Mouse (Mus musculus) intestine, embryonic 16.5 days (tissue): ENCODE measurements around the gene Rcl1. TPM values are rescaled to one million over a fixed set of nuclear protein-coding genes. Genes with fewer than 3 reads are reported as not detected.
A peak's percentile ranks its signal among the peaks of the same experiment; 100 is the strongest.

Source experiments
- ATAC-seq: fragments of 200-750 bp; cut with Nextera tagmentation; 2 replicates; pipeline ENCODE4 v1.8.0; 2017; ENCODE audit warnings: moderate TSS enrichment, moderate library complexity
- H3K27ac ChIP-seq: fragments of 300-500 bp; sonication (generic); 2 replicates; pipeline ENCODE4 v1.5.1; 2014; ENCODE audit warnings: mild to moderate bottlenecking, low read length
- H3K27me3 ChIP-seq: fragments of 300-500 bp; sonication (generic); replicated peaks from 2 replicates; pipeline ENCODE4 v1.6.1; 2014; ENCODE audit warnings: low read length, control low read depth, mixed read lengths; ENCODE audit not compliant: control insufficient read depth, insufficient read depth
- H3K36me3 ChIP-seq: fragments of 300-500 bp; sonication (generic); 2 replicates; pipeline ENCODE4 v1.6.1; 2014; ENCODE audit warnings: low read length, control low read depth; ENCODE audit not compliant: control insufficient read depth, insufficient read depth
- H3K4me1 ChIP-seq: fragments of 300-500 bp; sonication (generic); 2 replicates; pipeline ENCODE4 v1.6.1; 2014; ENCODE audit warnings: low read length, control low read depth, mixed read lengths; ENCODE audit not compliant: control insufficient read depth, insufficient read depth
- H3K4me2 ChIP-seq: fragments of 300-500 bp; sonication (generic); 2 replicates; pipeline ENCODE4 v1.6.1; 2014; ENCODE audit warnings: low read depth, low read length, control low read depth
- H3K4me3 ChIP-seq: fragments of 300-500 bp; sonication (generic); 2 replicates; pipeline ENCODE4 v1.5.1; 2014; ENCODE audit warnings: mild to moderate bottlenecking, low read length
- H3K9ac ChIP-seq: fragments of 300-500 bp; sonication (generic); 2 replicates; pipeline ENCODE4 v1.6.1; 2014; ENCODE audit warnings: low read depth, low read length
- H3K9me3 ChIP-seq: fragments of 300-500 bp; sonication (generic); 2 replicates; pipeline ENCODE4 v1.6.1; 2016; ENCODE audit warnings: low read length, control low read depth; ENCODE audit not compliant: control insufficient read depth
- WGBS: fragments of 180-500 bp; shearing (Covaris S2); extraction: QIAGEN DNeasy Blood & Tissue Kit; methylation state at CpG from one replicate; pipeline ENCODE4 v1.1.7; 2014; 5-methylcytosine and 5-hydroxymethylcytosine counted together
- polyA plus RNA-seq: library from polyadenylated mRNA; unstranded; fragments of >200 nt; fragmentation: Nextera tagmentation; extraction: Ambion mirVana; gene quantifications from 2 replicates; pipeline ENCODE4 v1.2.1, GENCODE M21; 2015

The Rcl1 gene
- 49.8 and 62.0 TPM in 2 replicates for polyA plus RNA-seq

DNA sequence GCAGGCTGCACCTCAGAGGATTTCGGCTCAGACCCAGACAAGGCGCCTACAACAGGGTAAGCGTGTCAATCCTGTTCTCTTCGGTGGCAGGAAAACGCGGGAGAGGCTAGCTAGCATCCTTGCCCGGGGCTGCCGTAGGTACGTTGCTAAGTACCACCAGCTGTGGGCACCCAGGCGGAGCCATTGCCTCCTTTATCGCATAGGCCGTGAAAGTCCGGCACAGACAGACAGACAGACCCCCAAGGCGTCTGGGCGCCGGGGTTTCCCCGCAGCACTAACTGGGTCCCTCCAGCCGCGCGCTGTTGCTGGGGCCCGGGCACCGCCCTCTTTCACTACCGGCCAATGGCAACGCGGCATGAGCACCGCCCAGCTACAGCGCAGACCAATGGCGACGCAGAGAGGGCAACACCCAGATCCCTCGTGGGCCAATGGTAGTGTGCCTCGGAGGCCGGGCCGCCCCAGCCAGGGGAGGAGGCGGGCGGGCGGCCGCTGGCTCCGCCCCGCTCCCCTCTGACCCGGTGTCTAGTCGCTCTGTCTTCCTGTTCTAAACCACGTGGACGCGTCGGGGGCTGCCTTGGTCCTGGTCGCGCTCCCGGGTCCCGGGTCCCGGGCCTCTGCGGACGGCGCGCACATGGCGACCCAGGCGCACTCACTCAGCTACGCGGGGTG lies at the start of gene Rcl1:
Gene Rcl1 (plus strand): TSS at position 502 of the 669 bp plus-strand sequence.
- Histone ChIP-seq H3K4me1 (peaks cover 10% of the 10 kb centered on the region), H3K9ac (peak within 1 kb of the TSS; percentile 82), H3K27me3 (no peaks in the 10 kb centered on the region), H3K27ac (peak within 1 kb of the TSS; percentile 23; the same call in 1 of the 2 replicates), H3K9me3 (no peaks in the 10 kb centered on the region), H3K4me2 (peak within 1 kb of the TSS; percentile 89), H3K4me3 (peak within 1 kb of the TSS; percentile 94), H3K36me3 (no peaks in the 10 kb centered on the region)
- under 1% methylated on average over 55 of the region's 58 CpGs for WGBS
- peak; percentile 100 for ATAC-seq

DNA sequence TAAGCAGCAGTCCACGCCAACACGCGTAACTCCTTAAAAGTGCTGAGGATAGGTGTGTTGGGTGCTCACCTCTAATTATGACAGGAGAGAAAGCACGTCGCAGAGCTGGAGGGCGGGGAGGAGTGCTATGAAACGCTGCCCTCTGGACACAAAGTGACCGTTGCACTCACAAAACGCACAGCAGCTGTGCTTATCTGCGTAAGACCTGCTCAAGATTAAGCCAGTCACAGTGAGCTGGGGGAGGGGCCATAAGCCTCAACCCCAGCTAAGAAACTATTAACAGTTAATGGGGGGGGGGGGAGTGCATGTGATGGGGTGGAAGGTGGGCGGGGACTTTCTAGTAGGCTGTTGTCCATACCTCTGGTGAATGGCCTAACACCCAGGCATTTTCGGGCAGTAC lies 48.4 kb upstream of the Rcl1 start:
- ATAC-seq: peak; percentile 70

DNA sequence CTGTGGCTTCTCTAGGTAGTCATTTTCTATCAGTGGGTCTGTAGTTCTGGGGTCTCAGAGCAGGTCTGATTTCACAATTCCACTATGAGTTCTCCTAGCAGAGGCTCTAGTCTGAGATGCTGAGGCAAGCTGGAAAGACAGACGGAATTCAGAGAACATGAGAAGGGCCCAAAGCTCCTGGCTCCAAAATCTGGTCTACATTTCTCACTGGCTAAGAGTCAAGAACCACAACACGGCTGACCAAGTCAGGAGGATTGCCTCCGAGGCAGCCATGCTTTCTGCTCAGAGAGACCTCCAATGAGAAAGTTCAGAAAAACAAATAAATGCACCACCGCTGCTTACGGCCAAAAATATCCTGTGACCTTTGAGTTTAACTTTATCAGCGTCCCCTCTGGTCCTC lies 46.6 kb upstream of the Rcl1 start:
- Histone ChIP-seq H3K27me3 (no peaks in the 10 kb centered on the region), H3K9ac (no peak overlapping the region), H3K4me2 (no peak overlapping the region), H3K4me3 (no peak overlapping the region), H3K9me3 (no peaks in the 10 kb centered on the region), H3K4me1 (no peaks in the 10 kb centered on the region), H3K36me3 (no peaks in the 10 kb centered on the region), H3K27ac (no peak overlapping the region)
- ATAC-seq: no peak
- WGBS: 70% methylated on average over 6 of the region's 6 CpGs

More for the DNA sequence above, 48.4 kb upstream of the Rcl1 start:
- H3K36me3 ChIP-seq: no peaks in the 10 kb centered on the region
- 80% methylated on average over 12 of the region's 12 CpGs for WGBS
- H3K4me3 ChIP-seq: no peak overlapping the region
- no peak overlapping the region for H3K4me2 ChIP-seq
- H3K9me3 ChIP-seq: no peaks in the 10 kb centered on the region
- H3K9ac ChIP-seq: no peak overlapping the region
- no peak overlapping the region for H3K27ac ChIP-seq
- no peaks in the 10 kb centered on the region for H3K27me3 ChIP-seq
- no peaks in the 10 kb centered on the region for H3K4me1 ChIP-seq

GRCm38 (mm10) chr19:29055469-29055868 lies 45.7 kb upstream of the Rcl1 start:
- Histone ChIP-seq H3K27me3 (no peaks in the 10 kb centered on the region), H3K4me2 (no peak overlapping the region), H3K9me3 (no peaks in the 10 kb centered on the region), H3K4me1 (no peaks in the 10 kb centered on the region), H3K36me3 (no peaks in the 10 kb centered on the region), H3K4me3 (no peak overlapping the region), H3K27ac (no peak overlapping the region), H3K9ac (no peak overlapping the region)
- WGBS: 93% methylated on average over 4 of the region's 4 CpGs
- no peak for ATAC-seq

DNA sequence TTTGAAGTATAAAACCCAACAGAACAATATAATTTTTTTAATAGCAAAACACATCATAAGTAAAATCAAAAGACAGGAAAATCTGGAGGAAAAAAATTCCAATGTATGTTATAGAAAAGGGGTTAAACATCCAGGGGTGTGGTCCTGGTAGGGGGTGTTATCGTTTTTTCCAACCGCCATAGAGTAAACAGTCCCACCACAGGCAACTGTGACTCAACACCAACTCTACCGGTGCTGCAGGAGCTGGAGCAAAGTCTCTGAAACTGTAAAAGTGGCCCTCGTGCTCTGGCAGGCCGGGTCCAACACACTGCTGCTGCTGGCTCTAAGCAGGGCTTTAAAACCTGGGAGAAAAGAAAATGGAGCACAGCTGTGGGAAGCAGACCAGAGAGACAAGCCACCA lies 42.4 kb upstream of the Rcl1 start:
- no peak overlapping the region for H3K9ac ChIP-seq
- no peaks in the 10 kb centered on the region for H3K36me3 ChIP-seq
- no peak for ATAC-seq
- 74% methylated on average over 5 of the region's 5 CpGs for WGBS
- no peaks in the 10 kb centered on the region for H3K9me3 ChIP-seq
- no peaks in the 10 kb centered on the region for H3K4me1 ChIP-seq
- no peak overlapping the region for H3K27ac ChIP-seq
- H3K27me3 ChIP-seq: no peaks in the 10 kb centered on the region
- no peak overlapping the region for H3K4me3 ChIP-seq
- no peak overlapping the region for H3K4me2 ChIP-seq

- no peak overlapping the region for H3K4me3 ChIP-seq
- 84% methylated on average over 2 of the region's 2 CpGs for WGBS
- no peaks in the 10 kb centered on the region; the same call in 1 of the 2 replicates for H3K4me1 ChIP-seq
- H3K27me3 ChIP-seq: no peaks in the 10 kb centered on the region
- no peak overlapping the region for H3K27ac ChIP-seq
- no peak for ATAC-seq
- H3K9ac ChIP-seq: no peak overlapping the region
- H3K9me3 ChIP-seq: no peaks in the 10 kb centered on the region
- no peaks in the 10 kb centered on the region for H3K36me3 ChIP-seq
- no peak overlapping the region for H3K4me2 ChIP-seq
Observed at GRCm38 (mm10) chr19:29059688-29060087, 41.5 kb upstream of the Rcl1 start.

GRCm38 (mm10) chr19:29060299-29060698 lies 40.9 kb upstream of the Rcl1 start:
- H3K4me1 ChIP-seq: no peaks in the 10 kb centered on the region; the same call in 1 of the 2 replicates
- no peak overlapping the region for H3K4me3 ChIP-seq
- no peak for ATAC-seq
- no peak overlapping the region for H3K27ac ChIP-seq
- no peaks in the 10 kb centered on the region for H3K27me3 ChIP-seq
- no peaks in the 10 kb centered on the region for H3K36me3 ChIP-seq
- no peak overlapping the region for H3K9ac ChIP-seq
- H3K4me2 ChIP-seq: no peak overlapping the region
- 42% methylated on average over 6 of the region's 6 CpGs for WGBS
- H3K9me3 ChIP-seq: no peaks in the 10 kb centered on the region

DNA sequence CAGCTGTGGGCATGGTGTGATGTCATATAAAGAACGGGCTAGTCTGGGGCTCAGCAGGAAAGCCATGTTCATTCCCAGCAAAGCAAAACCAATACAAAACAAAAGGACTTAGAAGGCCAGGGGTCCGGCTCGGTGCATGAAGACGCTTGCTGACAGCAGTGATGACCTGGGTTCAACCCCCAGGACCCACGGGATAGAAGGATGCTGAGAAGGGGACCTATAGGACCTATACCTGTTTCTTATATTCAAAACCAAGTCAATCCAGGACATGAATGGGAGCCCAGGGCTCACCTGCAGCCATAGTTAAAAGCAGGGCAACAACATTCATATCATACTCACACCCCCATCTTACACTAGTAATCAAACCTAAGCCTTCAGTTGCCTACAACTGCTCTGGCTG lies 38.2 kb upstream of the Rcl1 start:
- no peak overlapping the region for H3K27ac ChIP-seq
- H3K4me1 ChIP-seq: peaks cover 8% of the 10 kb centered on the region
- H3K27me3 ChIP-seq: no peaks in the 10 kb centered on the region
- H3K9me3 ChIP-seq: no peaks in the 10 kb centered on the region
- ATAC-seq: no peak
- no peak overlapping the region for H3K4me2 ChIP-seq
- H3K36me3 ChIP-seq: no peaks in the 10 kb centered on the region
- 83% methylated on average over 5 of the region's 5 CpGs for WGBS
- H3K9ac ChIP-seq: no peak overlapping the region
- H3K4me3 ChIP-seq: no peak overlapping the region

DNA sequence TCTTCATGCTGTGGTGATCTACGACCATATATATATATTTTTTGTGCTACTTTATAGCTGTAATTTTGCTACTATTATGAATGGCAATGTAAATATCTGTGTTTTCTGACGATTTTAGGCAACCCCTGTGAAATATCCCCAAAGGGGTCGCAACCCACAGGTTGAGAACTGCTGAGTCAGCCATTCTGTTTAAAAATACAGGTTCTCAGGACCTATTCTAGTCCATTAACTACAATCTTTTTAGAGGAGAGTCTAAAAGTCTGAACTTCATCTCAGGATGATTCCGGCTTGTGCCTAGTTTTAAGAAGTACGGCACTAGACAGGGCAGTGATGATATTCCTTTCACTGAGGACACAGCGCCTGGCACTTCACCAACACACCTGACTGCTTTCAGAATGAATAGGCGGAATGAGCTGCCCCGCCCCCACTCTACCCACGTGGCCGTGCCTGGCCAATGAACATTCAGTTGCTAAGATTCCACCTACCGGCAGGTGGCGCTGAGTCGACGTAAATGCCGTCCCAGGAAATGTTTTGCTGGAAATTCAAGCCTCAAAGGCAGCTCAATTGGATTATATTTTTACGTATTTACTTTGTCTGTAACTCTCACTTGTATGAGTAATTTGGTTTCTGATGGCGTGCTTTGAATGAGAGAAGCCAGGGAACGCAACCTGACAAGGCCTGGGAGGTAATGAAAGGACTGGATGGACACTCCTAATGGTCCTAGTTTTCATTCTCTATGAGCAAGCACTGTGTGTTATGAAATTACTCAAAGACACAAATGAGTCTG lies 37.4 kb upstream of the Rcl1 start:
- Histone ChIP-seq H3K4me3 (no peak overlapping the region), H3K9ac (peak overlapping the region; percentile 41; the same call in 1 of the 2 replicates), H3K27ac (0 out of 2 replicates have a peak overlapping the region, but pooled peaks have one; percentile 38), H3K4me1 (peaks cover 8% of the 10 kb centered on the region), H3K36me3 (no peaks in the 10 kb centered on the region), H3K9me3 (no peaks in the 10 kb centered on the region), H3K4me2 (no peak overlapping the region), H3K27me3 (no peaks in the 10 kb centered on the region)
- 16% methylated on average over 18 of the region's 18 CpGs for WGBS
- ATAC-seq: peak; percentile 64
